Comparison of ENCODE assay signal across 8 mouse cellular contexts in the genomic region with DNA sequence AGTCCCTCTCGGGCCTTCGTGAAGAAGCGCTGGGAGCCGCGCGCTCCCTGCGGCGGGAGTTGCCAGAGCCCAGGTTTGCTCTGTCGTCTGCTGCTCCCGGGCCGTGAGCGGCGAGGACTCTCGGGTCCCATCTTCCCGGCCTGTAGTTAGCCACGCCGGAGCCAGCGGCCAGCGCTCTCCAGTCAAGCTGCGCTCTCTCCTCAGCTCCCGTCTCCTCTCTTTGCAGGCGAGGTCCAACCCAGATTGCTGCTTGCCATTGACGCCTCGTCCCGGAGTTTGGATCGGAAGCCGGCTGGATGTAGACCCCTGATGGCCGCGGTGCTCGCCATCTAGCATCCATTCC. TPM values are rescaled to one million over a fixed set of nuclear protein-coding genes. Genes with fewer than 3 reads are reported as not detected.
DNase-seq lines count a peak whose midpoint lies in the region; ATAC-seq and TF ChIP-seq lines count a peak whose summit lies in the region.

No protein-coding gene starts in this region.

- H3K4me2 ChIP-seq in embryonic facial prominence, embryonic 11.5 days (ENCODE audit: low read depth, low read length): peak overlapping the region; percentile 32
- peak overlapping the region; percentile 81 for H3K4me2 ChIP-seq in neural tube, embryonic 12.5 days (replicated peaks)

- ATAC-seq in embryonic facial prominence, embryonic 11.5 days (replicated peaks; ENCODE audit: insufficient number of reproducible peaks, low FRiP score, low TSS enrichment, low read depth): no peak; the same call in 1 of the 2 replicates
- peak; percentile 1 for ATAC-seq in inflammation-experienced regulatory T-cells, adult 6 months
- peak; percentile 80 for ATAC-seq in neural tube, embryonic 12.5 days (ENCODE audit: low FRiP score, low read depth)
- ATAC-seq in cerebellum, adult (ENCODE audit: insufficient number of reproducible peaks, low FRiP score, low TSS enrichment): no peak; the same call in 1 of the 2 replicates

- peak overlapping the region; percentile 89 for H3K4me3 ChIP-seq in left cerebral cortex, adult 2 months
- H3K4me3 ChIP-seq in embryonic facial prominence, embryonic 11.5 days (ENCODE audit: low read depth, low read length): peak overlapping the region; percentile 66
- peak overlapping the region; percentile 81 for H3K4me3 ChIP-seq in neural tube, embryonic 12.5 days

- peak overlapping the region; percentile 73 for H3K27ac ChIP-seq in left cerebral cortex, adult 2 months
- peak overlapping the region; percentile 52; the same call in 1 of the 2 replicates for H3K27ac ChIP-seq in embryonic facial prominence, embryonic 11.5 days (replicated peaks; ENCODE audit: low read depth, low read length)
- H3K27ac ChIP-seq in neural tube, embryonic 12.5 days: peak overlapping the region; percentile 76

- H3K27me3 ChIP-seq in embryonic facial prominence, embryonic 11.5 days (ENCODE audit: control insufficient read depth, insufficient read depth, low read length): no peaks in the 10 kb centered on the region
- H3K27me3 ChIP-seq in neural tube, embryonic 12.5 days (replicated peaks): no peaks in the 10 kb centered on the region

- WGBS in embryonic facial prominence, embryonic 11.5 days: under 1% methylated on average over 30 of the region's 30 CpGs
- under 1% methylated on average over 30 of the region's 30 CpGs for WGBS in neural tube, embryonic 12.5 days

- TF ChIP-seq CTCF in left cerebral cortex, adult 2 months (IDR thresholded peaks at IDR 0.05): no peak

- H3K36me3 ChIP-seq in embryonic facial prominence, embryonic 11.5 days (replicated peaks; ENCODE audit: control insufficient read depth, insufficient read depth, low read depth, low read length): no peaks in the 10 kb centered on the region; the same call in 1 of the 2 replicates
- peaks cover 19% of the 10 kb centered on the region for H3K36me3 ChIP-seq in neural tube, embryonic 12.5 days

- intact Hi-C loops in left cerebral cortex, adult 2 months (cut with DNase I): loop anchor here (1.0 kb wide), 1 partner anchor 111 kb away; the partner anchor contains the start of genes Mrpl50 and Zfp189

- no peak for DNase-seq in left cerebral cortex, adult 2 months (ENCODE audit: extremely low spot score in 1 of 2, low spot score in 2 of 2)
- DNase-seq in left cerebral cortex, adult 9 months (ENCODE audit: low spot score in 2 of 2): no peak
- DNase-seq in embryonic facial prominence, embryonic 11.5 days (ENCODE audit: low spot score): no peak
- no peak for DNase-seq in adrenal gland, postnatal 10 days
- DNase-seq in MN1 (ENCODE audit: low spot score): no peak

- no peaks in the 10 kb centered on the region for H3K4me1 ChIP-seq in embryonic facial prominence, embryonic 11.5 days (ENCODE audit: control insufficient read depth, insufficient read depth, low read length)
- peaks cover 4% of the 10 kb centered on the region; the same call in 1 of the 2 replicates for H3K4me1 ChIP-seq in neural tube, embryonic 12.5 days

- peak overlapping the region; percentile 74 for H3K9ac ChIP-seq in embryonic facial prominence, embryonic 11.5 days (replicated peaks; ENCODE audit: low read length)
- peak overlapping the region; percentile 81 for H3K9ac ChIP-seq in neural tube, embryonic 12.5 days

- H3K9me3 ChIP-seq in embryonic facial prominence, embryonic 11.5 days (replicated peaks; ENCODE audit: control insufficient read depth, low read length): no peaks in the 10 kb centered on the region
- H3K9me3 ChIP-seq in neural tube, embryonic 12.5 days: no peaks in the 10 kb centered on the region

RNA-seq across cellular contexts. Expression of gene Rnf20, which starts 0.3 kb away (rescaled TPM):
- 10 to 100 TPM; 75.1 to 76.9 TPM for total RNA-seq in left cerebral cortex, adult 2 months (2021)
- polyA plus RNA-seq in embryonic facial prominence, embryonic 11.5 days (2014; fragmentation: Nextera tagmentation; extraction: Ambion mirVana): 70.7 and 77.3 TPM in 2 replicates
- polyA plus RNA-seq in inflammation-experienced regulatory T-cells, adult 6 months (2017; shearing (Covaris generic)): 10 to 100 TPM; 45.3 to 59.2 (median 56.8) TPM
- 57.4 and 62.8 TPM in 2 replicates for polyA plus RNA-seq in neural tube, embryonic 12.5 days (2016; fragmentation: Nextera tagmentation; extraction: Ambion mirVana)
- 10 to 100 TPM; 39.8 to 46.0 TPM for total RNA-seq in adrenal gland, postnatal 10 days (2021)

RNA-seq across cellular contexts. Expression of gene Tmem246, which starts 34.4 kb away (rescaled TPM):
- 10 to 100 TPM; 69.1 to 70.8 TPM for total RNA-seq in left cerebral cortex, adult 2 months (2021)
- 16.1 and 17.6 TPM in 2 replicates for polyA plus RNA-seq in embryonic facial prominence, embryonic 11.5 days (2014; fragmentation: Nextera tagmentation; extraction: Ambion mirVana)
- not detected for polyA plus RNA-seq in inflammation-experienced regulatory T-cells, adult 6 months (2017; shearing (Covaris generic))
- polyA plus RNA-seq in neural tube, embryonic 12.5 days (2016; fragmentation: Nextera tagmentation; extraction: Ambion mirVana): 33.7 and 34.5 TPM in 2 replicates
- 10 to 100 TPM; 14.6 to 18.7 TPM for total RNA-seq in adrenal gland, postnatal 10 days (2021)

RNA-seq across cellular contexts. Expression of gene Ppp3r2, which starts 49.7 kb away (rescaled TPM):
- total RNA-seq in left cerebral cortex, adult 2 months (2021): under 1 TPM; 0.54 to 0.77 TPM
- polyA plus RNA-seq in embryonic facial prominence, embryonic 11.5 days (2014; fragmentation: Nextera tagmentation; extraction: Ambion mirVana): not detected in 2 replicates
- polyA plus RNA-seq in inflammation-experienced regulatory T-cells, adult 6 months (2017; shearing (Covaris generic)): not detected
- 0.14 TPM in 2 replicates for polyA plus RNA-seq in neural tube, embryonic 12.5 days (2016; fragmentation: Nextera tagmentation; extraction: Ambion mirVana)
- total RNA-seq in adrenal gland, postnatal 10 days (2021): not detected

Comparison
In these comparisons a context has a peak if more than half of its experiments do, and no peak if none do; other contexts are left out.
1. ATAC-seq: peak in inflammation-experienced regulatory T-cells, adult 6 months (single experiment) and neural tube, embryonic 12.5 days (single experiment); none in embryonic facial prominence, embryonic 11.5 days (single experiment) and cerebellum, adult (single experiment).
2. RNA of gene Tmem246, which starts 34.4 kb away (polyA plus RNA-seq): 33.7 to 34.5 TPM in neural tube, embryonic 12.5 days and 16.1 to 17.6 TPM in embryonic facial prominence, embryonic 11.5 days; not detected in inflammation-experienced regulatory T-cells, adult 6 months; every median in the first group is over 10 times any median in the second.
3. Peak in every context shown above with its lines, with median percentiles within 50 percentile points of each other: H3K27ac ChIP-seq and H3K4me3 ChIP-seq.